Mouse (Mus musculus) heart, postnatal 25 days (tissue): ENCODE measurements around the gene Cdh4. TPM values are rescaled to one million over a fixed set of nuclear protein-coding genes. Genes with fewer than 3 reads are reported as not detected.

Experiments used
- DNase-seq: peaks from one replicate; pipeline ENCODE4 v3.0.0; 2022; ENCODE audit warnings: low spot score
- intact Hi-C: fragments of 180-260 bp; cut with DNase I; formaldehyde crosslinking; loops from one replicate; pipeline ENCODE4 v1.15.1; 2025
- total RNA-seq, 2 experiments: library from RNA; stranded (reverse); gene quantifications; 2 replicates each; pipeline ENCODE4 v1.2.3; 2021

Cdh4 gene
- total RNA-seq, 2 experiments from 2014 or later, result 0.44 to 0.61 TPM

DNA sequence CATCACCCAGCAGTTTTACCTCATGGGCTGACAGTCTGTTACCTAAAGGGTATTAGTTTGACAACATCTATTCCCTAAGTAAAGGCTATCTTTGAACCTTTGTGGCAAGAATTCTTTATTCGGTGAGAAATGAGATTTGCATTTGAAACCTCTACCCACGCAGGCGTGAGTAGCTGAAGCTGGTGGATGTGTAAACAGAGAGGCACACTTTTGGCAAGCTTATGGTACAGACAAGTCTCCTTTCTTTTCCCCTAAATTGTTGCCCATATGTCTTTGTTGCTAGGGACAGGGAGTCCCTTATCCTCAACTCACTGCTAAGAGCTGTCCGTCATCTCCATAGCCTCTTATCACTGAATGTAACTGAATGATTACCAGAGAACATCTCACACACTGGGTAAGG is 21.3 kb downstream of the Cdh4 start:
- intact Hi-C loops, result no loop called here
- DNase-seq, result no peak

DNA sequence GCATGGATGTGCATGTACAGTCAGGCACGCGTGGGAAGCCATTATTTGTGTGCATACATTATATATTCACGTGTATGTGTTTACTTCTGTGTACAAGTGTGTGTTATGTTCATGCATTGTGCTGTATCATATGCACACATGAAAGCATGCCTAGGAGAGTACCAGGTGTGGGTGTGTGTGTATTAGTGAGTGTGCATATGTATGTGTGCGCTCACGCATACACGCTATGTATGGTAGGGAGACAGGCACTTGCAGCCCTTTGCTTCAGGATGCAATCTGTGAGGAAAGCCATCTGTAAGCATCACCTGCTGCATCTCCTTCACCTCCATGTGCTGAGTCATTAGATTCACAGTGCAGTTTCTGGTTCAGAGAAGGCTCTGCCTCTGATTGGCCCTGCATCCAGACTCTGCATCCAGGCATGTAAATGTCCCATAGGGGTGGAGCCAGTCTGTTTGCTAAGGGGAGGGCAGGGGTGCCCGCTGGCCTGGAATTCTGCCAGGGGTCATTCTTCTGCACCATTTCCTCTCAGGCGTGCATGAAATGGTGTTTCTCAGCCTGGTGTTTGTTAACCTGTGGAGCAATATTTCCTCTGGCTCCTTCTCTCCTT is 25.7 kb downstream of the Cdh4 start:
- DNase-seq, result no peak
- intact Hi-C loops, result no loop called here

DNA sequence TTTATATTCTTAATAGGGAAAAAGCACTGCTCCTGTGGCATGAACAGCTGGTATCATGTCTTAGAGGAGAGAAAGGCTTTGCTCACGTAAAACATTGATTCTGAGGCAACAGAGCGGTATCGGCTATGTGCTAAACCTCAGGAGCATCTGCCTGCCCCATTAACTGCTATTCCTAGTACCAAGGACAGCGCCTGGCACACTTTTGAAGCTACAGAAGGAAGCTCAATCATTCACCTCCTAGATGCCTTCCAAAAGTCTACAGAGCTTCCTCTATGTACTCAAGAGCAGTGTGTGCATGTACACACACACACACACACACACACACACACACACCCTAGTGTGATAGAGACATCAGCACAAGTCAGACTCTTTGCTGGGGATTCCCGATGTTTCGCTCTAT is 34.4 kb downstream of the Cdh4 start:
- no peak for DNase-seq
- intact Hi-C loops, result no loop called here

GRCm38 (mm10) chr2:179480800-179481200 is 38.6 kb downstream of the Cdh4 start:
- intact Hi-C loops, result no loop called here
- no peak for DNase-seq

DNA sequence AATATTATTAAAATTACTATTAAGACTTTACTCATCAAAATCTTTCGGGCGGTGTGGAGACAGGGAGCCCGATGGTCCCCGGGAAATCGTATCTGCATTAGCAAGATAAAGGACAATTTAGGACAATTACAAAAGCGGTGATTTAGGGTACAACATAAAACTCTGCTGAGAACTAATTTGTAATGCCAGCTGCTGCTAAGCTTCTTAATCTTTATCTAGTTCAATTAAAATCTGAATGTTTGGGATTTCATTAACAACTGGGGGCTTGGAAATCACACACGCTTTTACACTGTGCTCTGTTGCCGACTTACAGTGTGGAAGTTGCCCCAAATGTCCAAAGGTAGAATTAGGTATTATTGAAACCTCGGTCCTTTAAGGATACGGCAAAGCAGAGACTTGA is 39.1 kb downstream of the Cdh4 start:
- intact Hi-C loops, result no loop called here
- no peak for DNase-seq

DNA sequence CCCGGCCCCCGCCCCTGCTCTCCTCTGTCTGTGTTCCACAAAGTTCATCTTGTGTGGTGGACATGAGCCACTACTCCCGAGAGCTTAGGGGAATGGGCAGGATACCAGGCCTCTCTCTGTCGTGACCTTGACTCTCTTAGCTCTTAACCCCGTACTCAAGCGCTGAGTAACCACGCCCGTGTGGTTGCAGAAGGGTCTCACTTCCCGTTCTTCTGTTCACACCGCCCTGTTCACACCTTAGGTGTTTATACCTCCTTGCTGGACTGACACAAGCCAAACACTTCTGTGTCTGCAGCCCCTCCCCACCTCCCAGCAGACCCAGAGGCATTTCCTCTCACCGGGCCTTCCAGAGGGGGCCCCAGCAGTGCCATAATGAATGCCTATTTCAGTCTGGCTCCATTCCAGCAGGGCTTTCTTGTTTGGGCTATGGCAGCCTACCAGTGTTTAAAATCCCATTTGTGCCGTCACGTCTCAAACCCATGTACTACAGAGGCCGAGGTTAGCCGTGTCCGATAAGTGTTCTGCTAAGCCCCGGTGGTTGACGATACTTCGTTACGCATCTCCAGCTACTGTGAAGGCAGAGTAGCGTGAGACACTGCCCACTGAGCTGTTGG is 46.4 kb downstream of the Cdh4 start:
- intact Hi-C loops, result no loop called here

DNA sequence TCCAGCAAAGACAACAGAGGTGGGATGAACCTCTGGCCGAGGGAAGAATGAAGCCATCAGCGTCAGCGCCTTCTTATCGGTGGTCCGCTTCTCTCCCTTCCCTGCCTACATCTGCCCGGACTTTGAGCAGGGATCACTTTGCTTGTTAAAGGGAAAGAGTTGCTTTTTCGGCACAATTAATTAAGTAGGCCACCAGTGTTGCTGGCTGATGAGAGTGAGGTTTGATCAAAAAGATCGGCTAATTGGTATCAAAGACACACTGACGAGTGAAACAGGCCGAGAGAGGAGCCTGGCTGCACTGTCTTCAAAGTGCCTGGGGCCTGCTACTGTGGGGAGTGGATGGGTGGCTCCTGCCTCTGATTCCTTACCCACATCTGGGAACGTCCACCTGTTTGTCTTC is 49.7 kb downstream of the Cdh4 start:
- intact Hi-C loops, result no loop called here
- DNase-seq, result no peak

More for the DNA sequence above, 46.4 kb downstream of the Cdh4 start:
- DNase-seq, result no peak

DNA sequence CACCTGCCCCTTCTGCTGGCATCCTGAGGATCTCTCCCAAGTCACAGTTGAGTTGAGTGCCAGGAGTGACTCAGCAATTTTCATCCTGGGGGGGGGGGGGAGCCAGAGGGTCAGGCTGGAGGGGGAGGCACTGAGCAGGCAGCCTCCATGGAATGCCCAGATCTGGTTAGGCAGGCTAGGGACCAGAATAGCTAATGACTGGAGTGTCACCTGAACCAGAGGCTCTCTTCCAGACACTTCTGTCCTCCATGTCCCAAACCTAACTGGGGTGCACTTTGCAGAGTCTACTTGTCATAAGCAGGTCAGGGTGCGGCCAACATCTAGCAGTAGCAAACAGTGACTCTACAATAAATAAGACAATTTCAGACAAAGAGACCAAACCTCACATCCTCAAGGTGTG is 52.0 kb downstream of the Cdh4 start:
- DNase-seq, result no peak
- intact Hi-C loops, result no loop called here

DNA sequence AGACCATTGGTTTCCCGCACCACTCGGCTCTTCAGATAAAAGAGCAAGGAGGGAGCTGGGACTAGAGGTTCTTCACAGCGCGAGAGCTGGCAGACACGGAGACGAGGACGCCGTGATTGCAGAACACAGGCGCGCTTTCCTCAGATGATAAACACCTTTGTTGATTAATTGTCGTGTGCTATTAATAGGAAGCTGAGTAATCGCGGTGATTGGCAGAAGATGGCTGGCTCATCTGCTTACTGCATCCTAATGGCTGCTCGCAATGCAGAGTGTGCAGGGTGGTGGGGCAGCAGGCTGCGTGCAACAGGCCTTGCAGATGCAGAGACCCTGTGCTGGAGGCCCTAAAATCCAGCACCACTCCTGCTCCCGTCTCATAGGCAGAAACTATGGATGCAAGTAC is 68.2 kb downstream of the Cdh4 start:
- no peak for DNase-seq

GRCm38 (mm10) chr2:179516559-179516958 is 74.3 kb downstream of the Cdh4 start:
- intact Hi-C loops, result no loop called here
- no peak for DNase-seq

More for the DNA sequence above, 68.2 kb downstream of the Cdh4 start:
- intact Hi-C loops, result no loop called here

GRCm38 (mm10) chr2:179518456-179519032 is 76.3 kb downstream of the Cdh4 start:
- intact Hi-C loops, result no loop called here
- DNase-seq, result no peak

GRCm38 (mm10) chr2:179519161-179519560 is 76.9 kb downstream of the Cdh4 start:
- intact Hi-C loops, result no loop called here
- DNase-seq, result no peak

DNA sequence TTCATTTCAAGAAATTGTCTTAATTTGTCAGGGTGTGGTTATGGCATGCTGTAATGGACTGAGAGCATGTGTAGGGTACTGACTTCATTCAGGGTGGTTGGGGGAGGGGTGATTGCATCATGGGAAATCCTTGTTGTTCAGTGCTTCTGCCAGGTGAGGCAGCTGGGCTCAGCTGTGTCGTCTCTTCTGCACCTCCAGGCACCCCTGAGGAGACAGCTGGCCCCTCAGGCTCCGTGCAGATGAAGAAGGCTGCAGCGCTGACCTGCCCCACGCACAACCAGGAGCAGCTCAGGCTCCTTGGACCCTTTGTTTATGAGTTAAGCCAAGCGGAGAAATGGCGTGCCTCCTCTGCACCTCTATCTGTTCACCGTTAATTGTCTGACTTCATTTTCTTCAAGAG is 77.7 kb downstream of the Cdh4 start:
- intact Hi-C loops, result no loop called here
- DNase-seq, result no peak

GRCm38 (mm10) chr2:179520941-179521340 is 78.7 kb downstream of the Cdh4 start:
- intact Hi-C loops, result no loop called here
- DNase-seq, result no peak

GRCm38 (mm10) chr2:179521444-179521843 is 79.2 kb downstream of the Cdh4 start:
- intact Hi-C loops, result no loop called here
- no peak for DNase-seq

GRCm38 (mm10) chr2:179522141-179522540 is 79.9 kb downstream of the Cdh4 start:
- DNase-seq, result no peak
- intact Hi-C loops, result no loop called here

DNA sequence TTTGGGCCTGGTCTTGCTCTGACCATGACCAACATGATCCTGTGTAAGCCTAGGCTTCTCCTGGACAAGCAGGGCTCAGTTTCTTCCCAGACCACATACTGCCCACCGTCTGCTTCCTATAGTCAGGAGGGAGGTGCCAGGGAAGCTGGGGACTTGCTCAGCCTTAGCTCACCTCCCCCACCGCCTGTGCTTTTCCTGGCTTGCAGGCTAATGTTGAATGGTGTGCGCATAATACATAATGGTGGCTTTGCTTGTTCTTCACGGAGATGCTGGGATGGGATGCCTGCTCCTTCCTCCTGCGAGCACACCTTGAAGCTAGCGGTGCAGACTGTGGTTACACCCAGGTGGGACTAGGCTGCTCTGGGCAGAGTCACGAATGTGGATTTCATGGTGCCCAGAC is 84.7 kb downstream of the Cdh4 start:
- intact Hi-C loops, result no loop called here

DNA sequence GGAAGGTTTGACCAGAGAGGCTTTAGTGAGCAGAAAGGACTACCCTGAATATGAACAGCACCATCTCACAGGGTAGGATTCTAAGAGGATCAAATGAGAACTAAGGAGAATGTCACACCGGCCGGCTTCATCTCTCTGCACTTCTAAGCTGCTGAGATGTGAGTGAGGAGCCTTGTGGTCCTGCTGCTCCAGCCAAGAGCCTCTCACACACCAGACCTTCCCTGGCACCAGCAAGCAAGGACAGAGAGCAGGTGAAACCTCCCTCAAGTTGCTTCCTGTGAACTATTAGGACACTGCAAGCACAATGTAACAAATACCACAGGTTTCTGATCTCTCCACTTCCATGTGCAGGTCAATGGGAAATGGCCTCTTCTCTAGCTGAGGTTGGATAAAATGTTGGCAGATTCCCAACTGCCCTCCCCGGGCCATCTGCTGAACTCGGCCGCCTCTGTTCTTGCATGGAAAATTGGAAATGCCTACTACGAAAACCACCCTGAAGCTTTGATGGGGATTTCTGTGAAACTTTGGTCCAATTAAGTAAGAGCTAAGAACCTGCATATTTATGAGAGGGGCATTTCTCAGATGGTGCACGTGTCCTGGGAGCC is 88.3 kb downstream of the Cdh4 start:
- intact Hi-C loops, result no loop called here
- no peak for DNase-seq

More for the DNA sequence above, 84.7 kb downstream of the Cdh4 start:
- DNase-seq, result no peak

DNA sequence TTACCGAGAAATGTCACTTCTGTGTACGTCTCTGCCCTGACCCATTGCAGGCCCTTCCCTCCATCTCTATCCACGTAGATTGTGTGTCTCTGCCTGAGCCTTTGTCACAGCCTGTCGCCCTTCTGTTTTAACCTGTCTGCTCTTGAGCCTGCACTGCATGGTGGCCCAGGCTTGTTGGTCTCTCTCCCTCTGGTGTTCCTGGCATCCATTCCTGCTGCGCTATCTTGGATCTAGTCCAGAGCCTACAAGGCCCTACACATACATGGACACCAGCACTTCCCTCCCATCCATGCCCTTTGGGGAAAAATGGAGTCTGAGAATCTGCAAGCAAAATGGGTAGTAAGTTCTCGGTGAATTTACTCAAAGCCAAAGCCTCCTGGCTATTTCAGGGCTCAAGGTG is 91.0 kb downstream of the Cdh4 start:
- intact Hi-C loops, result no loop called here
- no peak for DNase-seq

GRCm38 (mm10) chr2:179533881-179534280 is 91.7 kb downstream of the Cdh4 start:
- intact Hi-C loops, result no loop called here
- DNase-seq, result no peak

DNA sequence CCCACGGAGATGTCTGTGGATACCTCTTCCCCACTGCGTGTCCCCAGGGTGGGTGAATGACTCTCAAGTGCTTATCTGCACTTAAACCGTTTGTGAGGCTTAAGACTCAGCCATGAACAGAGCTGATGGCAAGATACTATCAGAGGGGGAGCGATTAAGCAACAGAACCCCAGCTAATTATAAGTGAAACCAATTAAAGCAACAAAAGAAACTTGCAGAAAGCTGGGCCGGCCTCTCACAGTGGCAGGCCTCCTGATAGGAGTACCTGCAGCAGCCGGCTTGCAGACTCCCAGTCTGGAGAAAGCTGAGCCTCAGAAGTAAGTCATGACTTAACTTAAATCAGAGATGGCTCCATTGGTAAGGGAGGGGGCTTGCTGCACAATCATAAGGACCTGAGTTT is 93.0 kb downstream of the Cdh4 start:
- intact Hi-C loops, result no loop called here
- no peak for DNase-seq
